Mouse (Mus musculus): ENCODE data around the gene Tollip. TPM values are rescaled to one million over a fixed set of nuclear protein-coding genes. Genes with fewer than 3 reads are reported as not detected.
A peak's percentile ranks its signal among the peaks of the same experiment; 100 is the strongest.

Tollip gene
- polyA plus RNA-seq, 1 experiment from 2014 or later: 54.3 TPM

- H3K4me3 ChIP-seq (ENCODE audit: low read length): no peak overlapping the region
- 63% methylated on average over 5 of the region's 5 CpGs for WGBS
- no peak overlapping the region for H3K27ac ChIP-seq (ENCODE audit: low read length)
- peaks cover 18% of the 10 kb centered on the region for H3K27me3 ChIP-seq (ENCODE audit: control insufficient read depth, insufficient read depth, low read depth, low read length)
- H3K4me2 ChIP-seq (ENCODE audit: low read depth, low read length): no peak overlapping the region
- H3K9me3 ChIP-seq (ENCODE audit: control insufficient read depth, low read length): no peaks in the 10 kb centered on the region
- H3K9ac ChIP-seq (ENCODE audit: low read length): no peak overlapping the region
- ATAC-seq (ENCODE audit: low read depth): no peak
- H3K36me3 ChIP-seq (ENCODE audit: control insufficient read depth, insufficient read depth, low read length): no peaks in the 10 kb centered on the region
- H3K4me1 ChIP-seq (replicated peaks; ENCODE audit: control insufficient read depth, insufficient read depth, low read length): no peaks in the 10 kb centered on the region
These were observed 37.4 kb upstream of the Tollip start for GRCm38 (mm10) chr7:141955565-141956173.

- 67% methylated on average over 6 of the region's 6 CpGs for WGBS
- Histone ChIP-seq H3K27ac (ENCODE audit: low read length) (no peak overlapping the region), H3K4me3 (ENCODE audit: low read length) (no peak overlapping the region), H3K27me3 (ENCODE audit: control insufficient read depth, insufficient read depth, low read depth, low read length) (peaks cover 36% of the 10 kb centered on the region), H3K9me3 (ENCODE audit: control insufficient read depth, low read length) (no peaks in the 10 kb centered on the region), H3K36me3 (ENCODE audit: control insufficient read depth, insufficient read depth, low read length) (no peaks in the 10 kb centered on the region), H3K4me1 (replicated peaks; ENCODE audit: control insufficient read depth, insufficient read depth, low read length) (peaks cover 12% of the 10 kb centered on the region), H3K4me2 (ENCODE audit: low read depth, low read length) (no peak overlapping the region), H3K9ac (ENCODE audit: low read length) (no peak overlapping the region)
- no peak for ATAC-seq (ENCODE audit: low read depth)
These were observed 35.3 kb upstream of the Tollip start for GRCm38 (mm10) chr7:141953616-141954015.

- Histone ChIP-seq H3K27me3 (ENCODE audit: control insufficient read depth, insufficient read depth, low read depth, low read length) (peaks cover 43% of the 10 kb centered on the region), H3K36me3 (ENCODE audit: control insufficient read depth, insufficient read depth, low read length) (no peaks in the 10 kb centered on the region)
These were observed 34.6 kb upstream of the Tollip start for GRCm38 (mm10) chr7:141952920-141953319.

GRCm38 (mm10) chr7:141951821-141952220 lies 33.5 kb upstream of the Tollip start:
- no peak overlapping the region for H3K4me3 ChIP-seq (ENCODE audit: low read length)
- no peaks in the 10 kb centered on the region for H3K36me3 ChIP-seq (ENCODE audit: control insufficient read depth, insufficient read depth, low read length)
- no peak for ATAC-seq (ENCODE audit: low read depth)
- H3K4me1 ChIP-seq (replicated peaks; ENCODE audit: control insufficient read depth, insufficient read depth, low read length): peaks cover 12% of the 10 kb centered on the region
- H3K9ac ChIP-seq (ENCODE audit: low read length): no peak overlapping the region
- WGBS: 91% methylated on average over 4 of the region's 4 CpGs
- H3K4me2 ChIP-seq (ENCODE audit: low read depth, low read length): no peak overlapping the region
- no peaks in the 10 kb centered on the region for H3K9me3 ChIP-seq (ENCODE audit: control insufficient read depth, low read length)
- no peak overlapping the region for H3K27ac ChIP-seq (ENCODE audit: low read length)
- peaks cover 48% of the 10 kb centered on the region for H3K27me3 ChIP-seq (ENCODE audit: control insufficient read depth, insufficient read depth, low read depth, low read length)

More at GRCm38 (mm10) chr7:141952920-141953319, 34.6 kb upstream of the Tollip start:
- Histone ChIP-seq H3K4me3 (ENCODE audit: low read length) (no peak overlapping the region), H3K27ac (ENCODE audit: low read length) (no peak overlapping the region), H3K4me2 (ENCODE audit: low read depth, low read length) (no peak overlapping the region), H3K9ac (ENCODE audit: low read length) (no peak overlapping the region), H3K9me3 (ENCODE audit: control insufficient read depth, low read length) (no peaks in the 10 kb centered on the region), H3K4me1 (replicated peaks; ENCODE audit: control insufficient read depth, insufficient read depth, low read length) (peaks cover 12% of the 10 kb centered on the region)
- 67% methylated on average over 4 of the region's 4 CpGs for WGBS
- ATAC-seq (ENCODE audit: low read depth): no peak

- Histone ChIP-seq H3K27me3 (ENCODE audit: control insufficient read depth, insufficient read depth, low read depth, low read length) (peaks cover 48% of the 10 kb centered on the region), H3K4me2 (ENCODE audit: low read depth, low read length) (peak overlapping the region; percentile 88), H3K27ac (ENCODE audit: low read length) (no peak overlapping the region), H3K4me1 (replicated peaks; ENCODE audit: control insufficient read depth, insufficient read depth, low read length) (peaks cover 12% of the 10 kb centered on the region), H3K9me3 (ENCODE audit: control insufficient read depth, low read length) (no peaks in the 10 kb centered on the region), H3K4me3 (ENCODE audit: low read length) (peak overlapping the region; percentile 49), H3K9ac (ENCODE audit: low read length) (peak overlapping the region; percentile 44), H3K36me3 (ENCODE audit: control insufficient read depth, insufficient read depth, low read length) (no peaks in the 10 kb centered on the region)
- no peak; the same call in none of the 2 replicates for ATAC-seq (ENCODE audit: low read depth)
- 2% methylated on average over 43 of the region's 84 CpGs for WGBS
These were observed 32.1 kb upstream of the Tollip start for GRCm38 (mm10) chr7:141950104-141951013.

GRCm38 (mm10) chr7:141949799-141950103 lies 31.4 kb upstream of the Tollip start:
- Histone ChIP-seq H3K4me2 (ENCODE audit: low read depth, low read length) (peak overlapping the region; percentile 88), H3K9ac (ENCODE audit: low read length) (peak overlapping the region; percentile 44), H3K4me1 (replicated peaks; ENCODE audit: control insufficient read depth, insufficient read depth, low read length) (peaks cover 12% of the 10 kb centered on the region), H3K9me3 (ENCODE audit: control insufficient read depth, low read length) (no peaks in the 10 kb centered on the region), H3K27me3 (ENCODE audit: control insufficient read depth, insufficient read depth, low read depth, low read length) (peaks cover 48% of the 10 kb centered on the region), H3K36me3 (ENCODE audit: control insufficient read depth, insufficient read depth, low read length) (no peaks in the 10 kb centered on the region), H3K27ac (ENCODE audit: low read length) (no peak overlapping the region), H3K4me3 (ENCODE audit: low read length) (peak overlapping the region; percentile 49)
- under 1% methylated on average over 32 of the region's 54 CpGs for WGBS
- peak; percentile 46; the same call in 1 of the 2 replicates for ATAC-seq (ENCODE audit: low read depth)

GRCm38 (mm10) chr7:141948906-141949798 lies 30.8 kb upstream of the Tollip start, which contains the start of gene Brsk2:
Gene Brsk2 (plus strand): TSS chr7:141949751.
- H3K9ac ChIP-seq (ENCODE audit: low read length): peak within 1 kb of the TSS; percentile 44
- peak within 1 kb of the TSS; percentile 88 for H3K4me2 ChIP-seq (ENCODE audit: low read depth, low read length)
- no peaks in the 10 kb centered on the region for H3K36me3 ChIP-seq (ENCODE audit: control insufficient read depth, insufficient read depth, low read length)
- no peaks in the 10 kb centered on the region for H3K9me3 ChIP-seq (ENCODE audit: control insufficient read depth, low read length)
- ATAC-seq (ENCODE audit: low read depth): peak; percentile 98
- H3K27me3 ChIP-seq (ENCODE audit: control insufficient read depth, insufficient read depth, low read depth, low read length): peaks cover 48% of the 10 kb centered on the region
- peak within 1 kb of the TSS; percentile 49 for H3K4me3 ChIP-seq (ENCODE audit: low read length)
- peaks cover 12% of the 10 kb centered on the region for H3K4me1 ChIP-seq (replicated peaks; ENCODE audit: control insufficient read depth, insufficient read depth, low read length)
- WGBS: 3% methylated on average over 55 of the region's 55 CpGs
- no peak within 1 kb of the TSS for H3K27ac ChIP-seq (ENCODE audit: low read length)

GRCm38 (mm10) chr7:141948045-141948444 lies 29.7 kb upstream of the Tollip start:
- Histone ChIP-seq H3K4me1 (replicated peaks; ENCODE audit: control insufficient read depth, insufficient read depth, low read length) (peaks cover 12% of the 10 kb centered on the region), H3K4me3 (ENCODE audit: low read length) (no peak overlapping the region), H3K9me3 (ENCODE audit: control insufficient read depth, low read length) (no peaks in the 10 kb centered on the region), H3K27ac (ENCODE audit: low read length) (no peak overlapping the region), H3K9ac (ENCODE audit: low read length) (no peak overlapping the region), H3K27me3 (ENCODE audit: control insufficient read depth, insufficient read depth, low read depth, low read length) (peaks cover 48% of the 10 kb centered on the region), H3K36me3 (ENCODE audit: control insufficient read depth, insufficient read depth, low read length) (no peaks in the 10 kb centered on the region), H3K4me2 (ENCODE audit: low read depth, low read length) (no peak overlapping the region)
- no peak for ATAC-seq (ENCODE audit: low read depth)
- 60% methylated on average over 1 of the region's 1 CpGs for WGBS

GRCm38 (mm10) chr7:141947512-141947911 lies 29.2 kb upstream of the Tollip start:
- Histone ChIP-seq H3K4me1 (replicated peaks; ENCODE audit: control insufficient read depth, insufficient read depth, low read length) (peaks cover 12% of the 10 kb centered on the region), H3K36me3 (ENCODE audit: control insufficient read depth, insufficient read depth, low read length) (no peaks in the 10 kb centered on the region), H3K4me2 (ENCODE audit: low read depth, low read length) (no peak overlapping the region), H3K9ac (ENCODE audit: low read length) (no peak overlapping the region), H3K9me3 (ENCODE audit: control insufficient read depth, low read length) (no peaks in the 10 kb centered on the region), H3K27me3 (ENCODE audit: control insufficient read depth, insufficient read depth, low read depth, low read length) (peaks cover 48% of the 10 kb centered on the region), H3K27ac (ENCODE audit: low read length) (no peak overlapping the region), H3K4me3 (ENCODE audit: low read length) (no peak overlapping the region)
- no peak for ATAC-seq (ENCODE audit: low read depth)

All from lung, embryonic 16.5 days (tissue).